Mouse (Mus musculus) cortical plate, adult 2 months (tissue): Measurements from ENCODE around the gene Lyve1.

ENCODE experiments used
- CTCF ChIP-seq: fragments of 200-500 bp; IDR thresholded peaks from 2 replicates; pipeline ENCODE4 v1.5.1; 2011; ENCODE audit warnings: mild to moderate bottlenecking, control low read depth, low read length; ENCODE audit not compliant: insufficient read depth; ENCODE audit errors: extremely low read depth
- POLR2A ChIP-seq: fragments of 200-500 bp; IDR thresholded peaks from 2 replicates; pipeline ENCODE4 v1.6.1; 2011; ENCODE audit warnings: mild to moderate bottlenecking, low read length, control low read depth; ENCODE audit not compliant: insufficient read depth; ENCODE audit errors: extremely low read depth

DNA sequence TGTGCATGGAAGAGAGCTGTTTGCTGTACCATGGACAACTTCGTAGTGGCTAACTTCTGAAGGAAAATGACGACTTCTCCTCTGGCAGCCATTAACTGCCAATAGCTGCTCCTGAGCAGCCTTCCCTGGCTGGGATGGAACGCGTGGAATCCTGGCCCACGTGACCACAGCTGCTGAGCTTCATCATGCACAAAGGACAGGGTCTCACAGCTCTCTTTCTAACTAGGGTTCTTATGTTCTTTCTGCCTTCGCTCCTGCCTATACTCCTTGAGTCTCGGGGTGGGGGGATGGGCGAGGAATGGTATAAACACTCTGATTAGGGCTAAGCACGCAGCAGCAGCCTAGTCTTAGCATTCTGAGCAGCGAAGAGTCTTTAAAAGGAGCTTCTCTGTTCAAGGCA is 2.0 kb upstream of the Lyve1 start:
- TF ChIP-seq POLR2A (no peak), CTCF (no peak)
